Mouse (Mus musculus): ENCODE measurements at regions not wholly inside any gene's neighbourhood (a gene's known extent, or its start where the extent isn't known, plus 50 kb on each side); places are given as distances from the start of the nearest gene placed in this dataset.
A peak's percentile ranks its signal among the peaks of the same experiment; 100 is the strongest.

DNA sequence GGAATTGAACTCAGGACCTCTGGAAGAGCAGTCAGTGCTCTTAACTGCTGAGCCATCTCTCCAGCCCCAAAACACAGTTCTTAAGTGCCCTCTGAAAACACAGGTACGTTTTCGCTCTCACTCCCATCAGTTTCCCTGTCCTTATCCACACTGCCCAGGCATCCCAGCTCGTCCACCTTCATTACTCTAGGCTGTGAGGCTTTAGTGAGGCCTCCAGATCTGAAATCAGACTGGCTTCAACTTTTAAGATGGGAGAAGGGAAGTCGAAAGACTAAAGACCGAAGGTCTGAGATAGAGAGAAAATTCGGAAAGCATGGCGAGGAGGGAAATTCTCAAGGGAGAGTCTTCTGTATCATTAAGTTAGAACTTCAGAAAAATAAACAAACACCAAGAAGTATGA lies 54.8 kb upstream of the Tet2 start:
- Histone ChIP-seq H3K4me3 (no peak overlapping the region), H3K27ac (no peak overlapping the region), H3K27me3 (ENCODE audit: insufficient read depth, poor library complexity, severe bottlenecking) (no peaks in the 10 kb centered on the region), H3K9me3 (no peaks in the 10 kb centered on the region), H3K4me1 (peaks cover 12% of the 10 kb centered on the region), H3K36me3 (no peaks in the 10 kb centered on the region)
- DNase-seq (ENCODE audit: low spot score): peak; percentile 58
- 82% methylated on average over 7 of the region's 7 CpGs for WGBS

DNA sequence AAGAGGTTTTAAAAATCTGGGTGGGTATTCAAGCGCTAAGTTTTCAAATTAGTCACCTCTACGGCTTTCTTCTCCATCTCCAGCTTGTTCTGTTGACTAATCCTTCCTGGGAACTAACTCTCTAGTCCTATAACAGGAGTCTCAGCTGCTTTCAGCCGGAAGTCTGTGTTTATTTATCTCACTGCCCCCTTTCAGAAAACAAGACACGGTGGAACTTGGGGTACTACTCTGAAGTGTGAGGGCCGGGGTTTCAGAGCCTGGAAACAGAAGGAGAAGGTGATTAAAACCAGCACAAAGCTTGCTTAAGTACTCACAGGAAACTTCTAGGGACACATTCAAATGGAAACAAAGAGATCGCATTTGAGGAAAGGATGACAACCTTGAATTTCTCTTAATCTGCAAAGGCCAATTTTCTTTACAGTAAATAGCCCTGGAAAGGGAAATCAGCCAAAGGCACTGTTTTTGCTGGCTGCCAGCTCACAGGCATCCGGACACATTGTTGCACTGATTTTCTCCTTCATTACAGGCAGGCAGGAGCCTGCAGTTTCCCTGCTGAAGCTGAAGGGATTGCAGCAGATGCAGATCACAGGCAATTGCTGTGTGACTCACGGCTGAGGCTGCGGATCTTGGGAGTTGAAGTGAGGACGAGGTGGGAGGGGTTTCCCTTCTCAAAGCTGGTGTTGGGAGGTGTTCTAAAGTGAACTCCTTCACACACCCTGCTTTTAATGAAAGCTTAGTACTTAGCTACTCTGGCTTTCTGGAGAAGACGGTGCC lies 55.7 kb upstream of the Tet2 start:
- peaks cover 12% of the 10 kb centered on the region for H3K4me1 ChIP-seq
- no peaks in the 10 kb centered on the region for H3K36me3 ChIP-seq
- peak overlapping the region; percentile 29; the same call in 1 of the 2 replicates for H3K4me3 ChIP-seq
- no peaks in the 10 kb centered on the region for H3K9me3 ChIP-seq
- H3K27ac ChIP-seq: peak overlapping the region; percentile 62
- H3K27me3 ChIP-seq (ENCODE audit: insufficient read depth, poor library complexity, severe bottlenecking): no peaks in the 10 kb centered on the region
- 17% methylated on average over 11 of the region's 11 CpGs for WGBS
- peak; percentile 76 for DNase-seq (ENCODE audit: low spot score)

DNA sequence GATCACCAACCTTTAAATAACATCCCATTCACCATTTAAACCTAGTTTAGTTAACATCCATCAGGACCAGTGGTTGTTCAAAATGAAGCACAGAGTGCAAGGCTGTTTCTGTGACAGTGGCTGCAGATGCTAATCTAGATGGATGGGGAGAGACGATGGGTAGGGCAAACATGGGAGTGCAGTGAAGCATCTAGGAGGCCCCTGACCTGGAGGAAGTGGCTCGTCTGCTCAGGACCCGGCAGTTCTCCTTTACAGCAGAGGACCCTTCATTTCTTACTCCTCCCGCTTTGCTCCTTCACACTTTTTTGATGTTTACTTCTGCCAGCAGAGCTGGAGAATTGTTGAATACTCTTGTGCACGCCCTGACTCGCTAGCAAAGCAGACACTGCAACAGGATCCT lies 60.5 kb upstream of the Tet2 start:
- H3K4me3 ChIP-seq: no peak overlapping the region
- 88% methylated on average over 6 of the region's 6 CpGs for WGBS
- no peaks in the 10 kb centered on the region for H3K27me3 ChIP-seq (ENCODE audit: insufficient read depth, poor library complexity, severe bottlenecking)
- no peaks in the 10 kb centered on the region for H3K9me3 ChIP-seq
- H3K36me3 ChIP-seq: no peaks in the 10 kb centered on the region
- no peak overlapping the region for H3K27ac ChIP-seq
- no peak for DNase-seq (ENCODE audit: low spot score)
- peaks cover 10% of the 10 kb centered on the region for H3K4me1 ChIP-seq

DNA sequence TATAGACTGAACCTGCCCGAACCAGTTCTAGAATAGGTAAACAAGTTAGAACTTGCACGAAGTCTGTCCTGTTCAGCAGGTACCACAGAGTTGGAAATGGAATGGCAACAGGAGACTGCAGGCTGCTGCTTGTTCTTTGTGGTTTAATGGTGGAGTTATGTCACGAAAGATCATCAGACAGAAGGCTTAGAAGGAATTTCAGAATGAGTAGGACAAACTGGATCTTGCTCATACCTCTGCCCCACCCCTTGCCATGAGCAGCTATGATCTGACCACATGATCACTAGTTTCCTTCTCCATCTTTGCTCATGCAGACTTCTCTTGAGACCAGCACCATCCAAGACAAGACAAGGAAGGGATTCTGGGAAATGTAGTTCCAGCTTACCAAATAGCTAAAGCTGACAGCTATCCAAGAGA lies 63.9 kb upstream of the Tet2 start:
- Histone ChIP-seq H3K27me3 (ENCODE audit: insufficient read depth, poor library complexity, severe bottlenecking) (no peaks in the 10 kb centered on the region), H3K9me3 (no peaks in the 10 kb centered on the region), H3K36me3 (no peaks in the 10 kb centered on the region), H3K4me1 (no peaks in the 10 kb centered on the region), H3K4me3 (no peak overlapping the region), H3K27ac (no peak overlapping the region)
- WGBS: 74% methylated on average over 3 of the region's 3 CpGs
- DNase-seq (ENCODE audit: low spot score): no peak

DNA sequence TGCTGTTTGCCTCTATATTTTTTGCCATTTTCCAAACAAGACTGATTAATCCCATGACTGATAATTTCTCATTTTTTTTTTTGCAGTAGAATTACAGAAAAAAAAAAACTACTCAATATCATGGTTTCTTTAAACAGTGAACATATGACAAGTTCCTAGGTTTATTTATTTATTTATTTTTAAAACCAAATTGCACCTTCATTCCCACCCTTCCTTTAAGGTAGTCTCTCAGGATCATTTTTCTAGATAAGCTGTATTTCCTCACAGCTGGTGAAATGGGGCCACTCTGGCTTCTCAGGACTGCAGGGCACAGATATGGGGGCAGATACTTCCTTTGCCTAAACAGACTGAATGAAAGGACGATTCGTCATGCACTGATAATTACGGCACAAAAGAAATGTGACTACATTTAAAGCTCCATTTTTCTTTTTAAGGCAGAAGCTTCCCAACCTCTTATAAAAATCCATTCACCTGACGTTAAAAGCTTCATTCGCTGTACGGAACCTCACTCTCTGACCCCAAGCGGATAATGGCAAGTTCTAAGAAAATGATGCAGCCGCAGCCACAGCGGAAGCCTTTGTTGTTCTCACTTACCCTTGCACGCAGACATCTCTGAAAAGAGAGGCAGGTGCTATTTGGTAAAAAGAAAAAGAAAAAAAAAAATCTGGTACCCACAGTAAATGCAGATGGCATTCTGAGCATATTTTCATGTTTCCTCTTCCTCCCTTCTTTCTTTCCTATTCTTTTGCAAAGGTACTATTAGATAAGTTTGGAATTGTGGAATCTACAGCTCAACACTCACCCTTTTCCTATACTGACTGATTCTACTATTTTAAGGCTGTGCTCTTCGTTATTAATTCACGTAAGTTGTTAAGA lies 69.1 kb upstream of the Tet2 start:
- no peaks in the 10 kb centered on the region for H3K27me3 ChIP-seq (ENCODE audit: insufficient read depth, poor library complexity, severe bottlenecking)
- H3K4me1 ChIP-seq: no peaks in the 10 kb centered on the region
- DNase-seq (ENCODE audit: low spot score): no peak
- H3K36me3 ChIP-seq: no peaks in the 10 kb centered on the region
- no peak overlapping the region for H3K4me3 ChIP-seq
- H3K27ac ChIP-seq: no peak overlapping the region
- no peaks in the 10 kb centered on the region for H3K9me3 ChIP-seq
- WGBS: 59% methylated on average over 12 of the region's 12 CpGs

DNA sequence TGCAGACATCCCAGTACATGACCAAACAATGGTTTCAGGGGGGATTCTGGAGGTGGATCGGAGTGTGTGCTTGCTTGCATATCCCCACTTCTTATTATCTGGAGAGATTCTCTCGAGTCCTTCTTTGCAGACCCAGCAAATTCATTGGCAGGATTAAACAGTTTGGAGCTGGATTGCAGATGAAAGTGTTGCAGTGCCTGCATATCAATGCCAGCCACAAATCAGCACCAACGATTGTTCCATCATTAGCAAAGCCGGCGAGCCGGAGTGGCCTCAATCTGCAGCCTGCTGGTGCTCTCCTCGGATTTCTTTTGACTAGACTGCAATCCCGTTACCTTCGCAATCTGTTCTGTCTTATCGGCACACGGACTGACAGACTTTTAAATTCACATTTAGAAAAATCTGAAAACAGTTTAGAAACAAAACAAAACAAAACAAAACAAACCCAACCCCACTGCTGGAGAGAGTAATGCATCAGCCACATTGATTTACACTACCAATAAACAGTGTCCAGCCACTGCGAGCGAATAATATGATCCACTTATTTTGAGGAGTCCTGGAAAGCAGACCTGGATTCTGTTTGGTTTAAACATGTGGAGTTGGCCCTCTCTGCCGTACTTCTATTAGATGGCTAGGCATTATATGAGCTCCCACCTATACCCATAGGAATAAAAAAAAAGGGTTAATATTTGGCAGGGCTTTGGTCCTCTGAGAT lies 69.9 kb upstream of the Tet2 start:
- no peaks in the 10 kb centered on the region for H3K36me3 ChIP-seq
- no peak overlapping the region for H3K27ac ChIP-seq
- H3K9me3 ChIP-seq: no peaks in the 10 kb centered on the region
- H3K27me3 ChIP-seq (ENCODE audit: insufficient read depth, poor library complexity, severe bottlenecking): no peaks in the 10 kb centered on the region
- H3K4me1 ChIP-seq: no peaks in the 10 kb centered on the region
- DNase-seq (ENCODE audit: low spot score): no peak
- 57% methylated on average over 14 of the region's 14 CpGs for WGBS
- no peak overlapping the region for H3K4me3 ChIP-seq

DNA sequence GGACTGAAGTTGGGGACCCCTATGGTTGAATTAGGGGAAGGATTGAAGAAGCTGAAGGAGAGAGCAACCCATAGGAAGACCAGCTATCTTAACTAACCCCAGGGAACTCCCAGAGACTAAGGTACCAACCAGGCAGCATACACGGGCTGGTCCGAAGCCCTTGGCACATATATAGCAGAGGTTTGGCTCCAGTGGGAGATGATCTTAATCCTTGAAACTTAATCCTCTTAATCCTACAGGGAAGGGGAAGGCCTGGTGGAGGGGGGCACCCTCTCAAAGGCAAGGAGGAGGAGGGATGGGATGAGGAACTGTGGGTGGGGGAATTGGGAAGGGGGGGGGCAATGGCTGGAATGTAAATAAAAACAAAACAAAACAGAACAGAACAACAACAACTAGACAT lies 72.1 kb upstream of the Tet2 start:
- Histone ChIP-seq H3K36me3 (no peaks in the 10 kb centered on the region), H3K9me3 (no peaks in the 10 kb centered on the region), H3K27me3 (ENCODE audit: insufficient read depth, poor library complexity, severe bottlenecking) (no peaks in the 10 kb centered on the region), H3K4me1 (no peaks in the 10 kb centered on the region), H3K27ac (no peak overlapping the region), H3K4me3 (no peak overlapping the region)
- no peak for DNase-seq (ENCODE audit: low spot score)
- 66% methylated on average over 2 of the region's 2 CpGs for WGBS

DNA sequence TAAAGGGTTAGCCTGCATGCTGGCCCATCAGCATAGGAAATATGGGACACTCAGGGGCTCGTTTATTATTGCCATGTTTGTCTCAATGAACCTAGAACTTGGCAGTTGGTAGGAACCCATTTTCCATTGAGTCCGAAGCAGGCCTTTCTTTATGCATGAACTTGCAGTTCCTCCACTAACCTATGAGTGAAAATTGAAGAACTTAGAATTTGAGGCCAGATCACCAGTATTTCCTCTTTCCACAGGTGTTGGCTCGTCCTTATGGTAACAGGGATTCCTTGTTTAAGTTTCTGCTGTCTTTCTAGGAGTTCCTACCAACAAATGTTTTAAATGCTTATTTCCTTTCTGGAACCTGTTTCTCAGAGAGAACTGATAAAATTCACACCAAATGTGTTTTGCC lies 73.6 kb upstream of the Tet2 start:
- Histone ChIP-seq H3K27ac (no peak overlapping the region), H3K9me3 (no peaks in the 10 kb centered on the region), H3K4me3 (no peak overlapping the region), H3K4me1 (0 out of 2 replicates have a peak, but pooled peaks cover 4% of the 10 kb centered on the region), H3K36me3 (no peaks in the 10 kb centered on the region), H3K27me3 (ENCODE audit: insufficient read depth, poor library complexity, severe bottlenecking) (no peaks in the 10 kb centered on the region)
- DNase-seq (ENCODE audit: low spot score): no peak
- 78% methylated on average over 3 of the region's 3 CpGs for WGBS

DNA sequence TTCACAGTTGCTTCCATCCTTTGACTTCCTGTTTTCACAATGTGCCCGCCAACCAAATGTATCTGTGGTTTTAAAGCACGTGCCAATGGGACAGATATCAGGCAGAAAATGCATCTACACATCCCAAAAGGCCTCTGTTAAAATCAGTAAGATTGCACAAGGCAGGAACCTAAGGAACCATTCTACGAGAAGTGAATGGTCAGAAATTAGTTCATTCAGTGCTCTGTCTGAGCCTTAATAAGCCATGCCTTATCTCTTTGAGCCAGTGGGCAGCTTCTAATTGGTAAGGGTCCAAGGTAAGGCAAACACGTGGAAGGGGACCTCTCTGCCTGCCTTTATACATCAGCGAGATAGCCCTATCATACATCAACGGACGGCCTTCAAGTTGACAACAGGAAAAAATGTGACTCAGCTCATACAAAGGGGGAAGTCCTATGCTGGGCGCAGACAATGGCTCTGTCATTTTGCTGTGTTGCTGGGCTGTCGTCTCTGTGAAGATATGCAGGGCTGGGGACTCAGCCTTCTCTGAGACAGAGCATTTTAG lies 78.3 kb upstream of the Tet2 start:
- WGBS: 42% methylated on average over 9 of the region's 9 CpGs
- DNase-seq (ENCODE audit: low spot score): no peak
- no peak overlapping the region for H3K27ac ChIP-seq
- no peaks in the 10 kb centered on the region for H3K9me3 ChIP-seq
- 0 out of 2 replicates have a peak, but pooled peaks cover 7% of the 10 kb centered on the region for H3K4me1 ChIP-seq
- H3K36me3 ChIP-seq: no peaks in the 10 kb centered on the region
- H3K27me3 ChIP-seq (ENCODE audit: insufficient read depth, poor library complexity, severe bottlenecking): no peaks in the 10 kb centered on the region
- H3K4me3 ChIP-seq: no peak overlapping the region

DNA sequence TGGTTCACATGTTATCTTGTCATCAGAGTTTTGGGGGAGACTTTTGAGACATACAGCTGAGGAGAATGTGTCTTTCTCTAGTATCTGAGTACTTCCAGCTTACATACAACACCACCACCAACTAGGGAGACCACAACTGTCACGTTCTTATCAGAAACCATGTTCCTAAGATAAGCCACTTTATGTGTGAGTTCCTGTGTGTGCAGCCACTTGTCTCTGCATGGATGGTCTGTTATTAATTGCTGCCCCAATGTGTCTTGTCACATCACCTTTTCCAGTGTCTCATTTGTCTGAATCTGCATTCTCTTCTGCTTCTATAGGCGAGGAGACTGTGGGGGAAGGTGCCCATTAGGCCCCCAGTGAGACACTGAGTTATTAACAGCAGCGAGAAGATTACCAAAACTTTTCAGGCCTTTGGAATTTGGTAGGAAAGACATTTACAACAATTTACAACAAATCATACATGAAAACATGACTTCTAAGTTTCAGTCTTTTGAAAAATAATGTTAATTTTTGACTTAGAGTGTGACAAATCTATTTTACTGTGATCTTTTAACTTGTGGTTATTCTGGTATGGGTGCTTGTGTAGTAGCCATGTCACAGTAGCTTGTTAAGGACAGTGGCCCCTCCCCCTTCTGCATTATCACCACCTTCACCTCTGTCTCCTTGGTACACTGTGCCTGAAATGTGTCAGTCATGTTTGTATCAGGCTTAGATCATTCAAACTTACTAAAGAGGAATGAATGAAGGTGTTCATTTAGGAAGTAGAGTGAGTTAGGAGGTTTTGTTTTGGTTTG lies 79.3 kb upstream of the Tet2 start:
- H3K36me3 ChIP-seq: no peaks in the 10 kb centered on the region
- H3K27ac ChIP-seq: no peak overlapping the region
- H3K27me3 ChIP-seq (ENCODE audit: insufficient read depth, poor library complexity, severe bottlenecking): no peaks in the 10 kb centered on the region
- H3K4me1 ChIP-seq: 0 out of 2 replicates have a peak, but pooled peaks cover 7% of the 10 kb centered on the region
- WGBS: 56% methylated on average over 3 of the region's 3 CpGs
- no peak for DNase-seq (ENCODE audit: low spot score)
- H3K4me3 ChIP-seq: no peak overlapping the region
- H3K9me3 ChIP-seq: no peaks in the 10 kb centered on the region

DNA sequence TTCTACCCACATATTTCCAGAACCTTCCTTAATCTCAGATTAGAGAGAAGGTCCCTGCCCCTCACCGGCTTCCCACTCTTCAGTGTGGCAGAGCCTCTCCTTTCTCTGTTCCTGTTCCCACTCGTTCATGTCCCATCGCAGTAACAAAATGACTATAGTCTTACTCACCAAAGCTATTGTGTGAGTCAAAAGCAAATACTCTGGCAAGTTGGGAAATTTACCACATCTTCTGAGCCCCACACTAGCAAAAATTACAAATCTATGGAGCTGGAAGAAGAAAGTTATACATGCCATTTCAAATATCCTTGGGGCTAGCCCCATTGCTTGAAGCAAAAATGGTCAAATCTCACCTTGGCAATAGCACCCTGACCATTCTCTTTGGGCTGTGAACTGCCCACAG lies 80.1 kb upstream of the Tet2 start:
- Histone ChIP-seq H3K9me3 (no peaks in the 10 kb centered on the region), H3K27ac (no peak overlapping the region), H3K4me3 (no peak overlapping the region), H3K4me1 (0 out of 2 replicates have a peak, but pooled peaks cover 7% of the 10 kb centered on the region), H3K27me3 (ENCODE audit: insufficient read depth, poor library complexity, severe bottlenecking) (no peaks in the 10 kb centered on the region), H3K36me3 (no peaks in the 10 kb centered on the region)
- 85% methylated on average over 3 of the region's 3 CpGs for WGBS
- DNase-seq (ENCODE audit: low spot score): no peak

DNA sequence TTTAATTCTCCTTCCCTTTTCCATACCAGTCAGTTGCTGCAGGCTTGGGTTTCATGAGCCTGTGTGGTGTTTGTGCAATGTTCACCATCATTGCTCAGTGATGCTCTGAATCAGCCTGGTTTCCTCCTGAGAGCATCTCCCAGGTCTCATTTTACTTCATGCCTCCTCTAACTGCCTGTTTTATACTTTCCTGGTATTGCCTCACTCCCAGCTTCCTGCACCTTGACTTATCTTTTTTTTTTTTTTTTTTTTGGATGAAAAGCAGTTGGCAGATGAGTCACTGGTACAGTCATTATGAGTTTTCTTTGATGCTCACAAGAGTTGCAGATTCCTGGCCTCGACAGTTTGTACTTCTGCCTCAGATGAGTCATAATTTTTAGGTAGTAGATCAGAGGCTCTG lies 81.5 kb upstream of the Tet2 start:
- Histone ChIP-seq H3K4me1 (0 out of 2 replicates have a peak, but pooled peaks cover 7% of the 10 kb centered on the region), H3K9me3 (no peaks in the 10 kb centered on the region), H3K27ac (no peak overlapping the region), H3K36me3 (no peaks in the 10 kb centered on the region), H3K27me3 (ENCODE audit: insufficient read depth, poor library complexity, severe bottlenecking) (no peaks in the 10 kb centered on the region), H3K4me3 (no peak overlapping the region)
- no peak for DNase-seq (ENCODE audit: low spot score)
- WGBS: 63% methylated on average over 1 of the region's 1 CpGs

Measured in heart, embryonic 10.5 days (tissue).